Mouse (Mus musculus) heart, adult 2 months (tissue): Measurements from ENCODE around the gene Tmem230.

ENCODE experiments used
- CTCF ChIP-seq: fragments of 200-600 bp; IDR thresholded peaks from 2 replicates; pipeline ENCODE4 v1.8.1; 2022; ENCODE audit warnings: antibody characterized with exemption, mild to moderate bottlenecking, moderate library complexity
- EP300 ChIP-seq: fragments of 200-500 bp; IDR thresholded peaks from 2 replicates; pipeline ENCODE4 v1.6.1; 2011; ENCODE audit warnings: low read depth, low read length, control low read depth; ENCODE audit not compliant: insufficient read depth
- POLR2A ChIP-seq: fragments of 200-500 bp; IDR thresholded peaks from 2 replicates; pipeline ENCODE4 v1.6.1; 2011; ENCODE audit warnings: mild to moderate bottlenecking, low read depth, low read length, control low read depth; ENCODE audit not compliant: insufficient read depth

DNA sequence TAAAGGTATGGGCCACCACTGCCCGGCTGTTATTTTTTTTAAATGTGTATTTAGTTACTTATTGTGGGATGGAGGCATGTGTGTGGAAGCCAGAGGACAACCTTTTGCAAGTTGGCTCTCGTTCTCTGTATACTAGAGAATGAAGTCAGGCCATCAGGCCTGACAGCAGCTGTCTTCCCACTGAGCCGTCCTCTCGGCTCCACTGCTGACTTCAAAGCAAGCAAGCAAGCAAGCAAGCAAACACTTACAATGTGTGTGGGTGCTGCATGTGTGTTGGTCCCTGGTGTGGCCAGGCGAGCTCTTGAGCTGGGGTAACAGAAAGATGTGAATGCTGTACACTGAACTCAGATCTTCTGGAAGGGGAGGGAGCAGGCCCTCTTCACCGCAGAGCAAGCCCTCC, 43.2 kb upstream of the Tmem230 start:
- TF ChIP-seq CTCF (no peak), EP300 (no peak), POLR2A (no peak)
